Mouse (Mus musculus) cerebellum, adult 2 months (tissue): ENCODE results near the gene Crim1. TPM values are rescaled to one million over a fixed set of nuclear protein-coding genes. Genes with fewer than 3 reads are reported as not detected.

Source experiments
- DNase-seq, 2 experiments: peaks; one replicate each; pipeline ENCODE4 v3.0.0; 2021
- H3K27ac ChIP-seq: fragments of 200-500 bp; 2 replicates; pipeline ENCODE4 v1.5.1; 2012; ENCODE audit warnings: low read length, control low read depth, inconsistent platforms; ENCODE audit not compliant: insufficient read depth
- H3K27me3 ChIP-seq: fragments of 200-500 bp; 2 replicates; pipeline ENCODE4 v1.6.1; 2012; ENCODE audit warnings: inconsistent platforms, mild to moderate bottlenecking, low read length, moderate library complexity; ENCODE audit not compliant: control insufficient read depth, insufficient read depth
- H3K4me1 ChIP-seq: fragments of 200-500 bp; 2 replicates; pipeline ENCODE4 v1.6.1; 2011; ENCODE audit warnings: low read length; ENCODE audit not compliant: control insufficient read depth, insufficient read depth
- H3K4me3 ChIP-seq: fragments of 200-500 bp; replicated peaks from 2 replicates; pipeline ENCODE3; 2011; ENCODE audit warnings: mild to moderate bottlenecking, low read depth, low read length, control low read depth; ENCODE audit not compliant: insufficient read depth
- CTCF ChIP-seq: fragments of 200-500 bp; IDR thresholded peaks from 2 replicates; pipeline ENCODE4 v1.5.1; 2011; ENCODE audit warnings: low read depth, mild to moderate bottlenecking, control low read depth, low read length, moderate library complexity, borderline replicate concordance; ENCODE audit not compliant: insufficient read depth
- POLR2A ChIP-seq: fragments of 200-500 bp; IDR thresholded peaks from 2 replicates; pipeline ENCODE4 v1.6.1; 2011; ENCODE audit warnings: low read length, control low read depth, borderline replicate concordance; ENCODE audit not compliant: insufficient read depth
- WGBS: fragments of 180-500 bp; shearing (Covaris S2); methylation state at CpG from one replicate; pipeline ENCODE4 v1.1.7; 2018; 5-methylcytosine and 5-hydroxymethylcytosine counted together
- polyA plus RNA-seq: library from polyadenylated mRNA; depleted of rRNA; stranded (reverse); fragments of >200 nt; gene quantifications from 2 replicates; pipeline ENCODE4 v1.2.3, GENCODE M21; 2012

Crim1 gene
- polyA plus RNA-seq, 1 experiment, result 34.4 TPM

DNA sequence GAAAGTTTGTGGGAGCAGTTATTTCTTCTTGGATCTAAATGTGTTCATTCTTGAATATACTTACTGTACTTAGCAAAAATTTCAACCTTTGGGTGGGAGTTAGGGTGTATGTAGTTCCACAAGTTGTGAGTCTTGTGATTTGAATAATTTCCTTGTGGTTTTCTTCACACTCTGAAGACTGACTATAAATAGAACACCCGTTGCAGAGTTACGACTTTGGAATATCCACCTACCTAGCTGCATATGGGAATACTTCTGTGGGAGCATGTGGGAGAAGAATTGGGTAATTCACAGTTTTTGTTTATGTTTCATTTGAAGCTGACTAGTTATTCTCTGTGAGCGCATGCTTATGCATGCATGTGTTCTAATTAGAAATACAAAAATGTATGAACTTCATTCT, 27.2 kb downstream of the Crim1 start:
- no peak for DNase-seq
- Histone ChIP-seq H3K27ac (no peak overlapping the region), H3K27me3 (no peaks in the 10 kb centered on the region; the same call in 1 of the 2 replicates), H3K4me1 (no peaks in the 10 kb centered on the region), H3K4me3 (no peak overlapping the region)
- TF ChIP-seq POLR2A (no peak), CTCF (no peak)
- 86% methylated on average over 3 of the region's 3 CpGs for WGBS

DNA sequence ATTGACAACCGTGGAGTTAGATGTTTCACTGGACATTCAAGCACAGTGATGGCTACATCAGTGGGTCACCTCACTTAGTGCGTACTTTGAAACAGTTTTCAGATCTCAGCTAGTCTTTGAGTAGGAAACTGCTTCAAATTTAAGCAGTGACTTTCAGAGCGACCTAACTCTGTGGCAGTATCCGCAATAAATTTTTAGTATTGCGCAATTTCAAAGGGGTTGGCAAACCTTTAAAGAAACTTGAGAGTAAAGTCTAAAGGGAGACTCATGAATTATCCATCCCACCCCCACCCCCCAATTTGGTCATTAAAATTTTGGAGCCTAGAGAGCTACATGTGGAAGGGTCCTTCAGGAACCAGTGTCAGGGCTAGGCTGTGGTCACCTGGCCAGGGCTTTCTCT, 31.5 kb downstream of the Crim1 start:
- 97% methylated on average over 5 of the region's 5 CpGs for WGBS
- TF ChIP-seq POLR2A, result no peak

DNA sequence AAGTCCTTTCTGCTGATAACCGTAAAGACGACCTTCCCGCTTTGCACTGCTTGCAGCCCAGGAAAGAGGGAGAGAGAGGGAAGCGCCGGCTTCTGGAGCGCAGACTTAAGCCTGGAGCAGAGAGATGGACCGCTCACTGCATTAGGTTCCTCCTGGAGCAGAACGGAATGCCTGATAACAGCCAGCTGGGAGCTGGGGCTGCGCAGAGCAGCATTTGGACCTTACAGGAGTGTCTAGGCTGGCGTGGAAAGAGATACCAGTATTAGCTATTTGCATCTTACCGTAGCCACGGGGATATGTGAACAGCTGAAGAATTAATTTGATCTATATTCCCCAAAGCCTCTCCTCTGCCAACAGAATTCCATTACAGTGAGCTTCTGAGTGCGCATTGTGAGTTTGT, 32.7 kb downstream of the Crim1 start:
- no peak overlapping the region for H3K27ac ChIP-seq
- WGBS, result 74% methylated on average over 13 of the region's 13 CpGs
- no peaks in the 10 kb centered on the region for H3K27me3 ChIP-seq
- H3K4me3 ChIP-seq, result no peak overlapping the region
- TF ChIP-seq CTCF, result no peak
- no peak for TF ChIP-seq POLR2A
- peaks cover 5% of the 10 kb centered on the region; the same call in 1 of the 2 replicates for H3K4me1 ChIP-seq
- no peak for DNase-seq

More for the DNA sequence above, 31.5 kb downstream of the Crim1 start:
- no peak overlapping the region for H3K4me3 ChIP-seq
- no peaks in the 10 kb centered on the region for H3K27me3 ChIP-seq
- H3K4me1 ChIP-seq, result peaks cover 5% of the 10 kb centered on the region; the same call in 1 of the 2 replicates
- H3K27ac ChIP-seq, result no peak overlapping the region
- no peak for DNase-seq

DNA sequence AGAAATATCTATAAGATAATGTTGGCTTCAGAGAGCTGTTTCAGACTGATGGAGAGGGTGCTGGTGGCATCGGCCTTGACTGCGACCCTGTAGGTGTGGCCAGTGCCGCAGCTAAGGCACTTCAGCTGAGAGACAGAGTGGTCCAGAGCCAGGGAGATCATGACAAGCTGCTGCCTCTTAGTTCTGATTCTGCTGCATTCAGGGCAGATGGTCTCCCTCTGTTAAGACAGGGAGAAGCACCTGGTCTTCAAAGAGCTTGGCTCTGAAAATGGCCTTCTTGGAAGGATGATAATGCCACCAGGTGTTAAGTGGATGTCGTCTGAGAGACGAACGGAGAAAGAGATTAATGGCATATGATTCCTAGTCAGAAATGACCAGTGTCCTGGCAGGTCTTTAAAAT, 33.8 kb downstream of the Crim1 start:
- H3K4me3 ChIP-seq, result no peak overlapping the region
- DNase-seq, result peak in 1 of 2 experiments; percentile 40
- WGBS, result 20% methylated on average over 6 of the region's 6 CpGs
- no peak for TF ChIP-seq POLR2A
- no peak for TF ChIP-seq CTCF
- H3K4me1 ChIP-seq, result peaks cover 5% of the 10 kb centered on the region; the same call in 1 of the 2 replicates
- H3K27me3 ChIP-seq, result no peaks in the 10 kb centered on the region
- H3K27ac ChIP-seq, result no peak overlapping the region

DNA sequence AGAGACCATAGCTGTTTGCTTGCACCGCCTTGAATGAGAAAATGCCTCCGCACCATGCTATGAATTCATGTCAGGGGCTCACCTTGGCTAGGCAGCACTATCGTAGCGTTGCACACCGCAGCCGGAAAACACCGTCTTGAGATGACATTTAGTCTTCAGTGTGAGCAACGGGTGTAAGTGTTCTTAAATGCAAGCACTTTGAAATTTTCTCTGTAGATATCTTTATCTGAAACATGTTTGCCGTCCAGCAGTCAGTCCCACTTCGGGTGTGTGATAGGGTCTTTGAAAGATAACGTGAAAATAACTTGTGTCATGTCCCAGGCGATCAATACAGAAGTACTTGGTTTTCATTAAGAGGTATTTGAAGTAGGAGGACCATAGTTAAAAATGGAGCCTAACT, 36.1 kb downstream of the Crim1 start:
- 98% methylated on average over 12 of the region's 12 CpGs for WGBS
- Histone ChIP-seq H3K4me3 (no peak overlapping the region), H3K27me3 (no peaks in the 10 kb centered on the region), H3K27ac (no peak overlapping the region), H3K4me1 (peaks cover 5% of the 10 kb centered on the region; the same call in 1 of the 2 replicates)
- no peak for TF ChIP-seq POLR2A
- TF ChIP-seq CTCF, result no peak
- DNase-seq, result no peak

DNA sequence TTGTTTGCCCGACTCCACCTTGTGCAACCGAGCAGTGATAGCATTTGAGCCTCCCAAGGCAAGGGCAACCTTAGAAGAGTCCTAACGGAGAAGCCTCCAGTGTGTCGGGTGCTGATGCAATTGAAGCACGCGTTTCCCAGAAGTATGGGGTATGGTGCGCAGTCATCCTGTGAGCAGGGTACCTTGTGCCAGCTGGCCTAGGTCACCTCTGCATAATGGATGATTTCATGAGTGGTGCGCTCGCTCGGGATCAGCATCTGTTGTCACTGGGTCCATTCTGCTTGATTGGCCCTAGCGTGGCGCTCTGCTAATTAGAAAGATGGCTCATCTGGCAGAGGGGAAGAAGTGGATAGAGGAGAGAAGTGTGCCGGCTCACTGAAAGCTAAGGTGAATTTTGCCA, 37.9 kb downstream of the Crim1 start:
- Histone ChIP-seq H3K4me3 (no peak overlapping the region), H3K27me3 (no peaks in the 10 kb centered on the region), H3K27ac (no peak overlapping the region), H3K4me1 (peaks cover 3% of the 10 kb centered on the region; the same call in 1 of the 2 replicates)
- 59% methylated on average over 13 of the region's 13 CpGs for WGBS
- no peak for DNase-seq
- TF ChIP-seq CTCF (no peak), POLR2A (no peak)

DNA sequence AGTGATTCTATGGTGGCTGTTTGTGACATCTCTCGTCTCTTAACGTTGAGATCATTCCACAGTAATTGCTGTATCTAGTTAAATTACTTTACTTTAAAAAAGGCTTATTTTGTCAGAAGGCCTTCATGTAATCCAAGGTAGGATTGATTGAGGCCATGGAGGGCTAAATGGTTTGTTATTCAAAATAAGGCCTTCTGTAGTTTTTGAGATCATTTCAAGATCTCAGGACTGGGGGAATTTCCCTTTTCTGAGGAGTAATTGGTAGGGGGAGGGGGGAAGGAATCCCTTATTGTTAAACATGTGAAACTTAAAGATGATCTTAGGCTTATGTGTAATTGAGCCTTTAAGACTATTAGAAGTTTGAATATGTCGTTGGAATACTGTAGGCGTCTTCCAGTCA, 40.1 kb downstream of the Crim1 start:
- WGBS, result 95% methylated on average over 4 of the region's 4 CpGs
- DNase-seq, result no peak
- Histone ChIP-seq H3K4me3 (no peak overlapping the region), H3K27me3 (no peaks in the 10 kb centered on the region), H3K4me1 (no peaks in the 10 kb centered on the region), H3K27ac (no peak overlapping the region)
- TF ChIP-seq POLR2A (no peak), CTCF (no peak)

DNA sequence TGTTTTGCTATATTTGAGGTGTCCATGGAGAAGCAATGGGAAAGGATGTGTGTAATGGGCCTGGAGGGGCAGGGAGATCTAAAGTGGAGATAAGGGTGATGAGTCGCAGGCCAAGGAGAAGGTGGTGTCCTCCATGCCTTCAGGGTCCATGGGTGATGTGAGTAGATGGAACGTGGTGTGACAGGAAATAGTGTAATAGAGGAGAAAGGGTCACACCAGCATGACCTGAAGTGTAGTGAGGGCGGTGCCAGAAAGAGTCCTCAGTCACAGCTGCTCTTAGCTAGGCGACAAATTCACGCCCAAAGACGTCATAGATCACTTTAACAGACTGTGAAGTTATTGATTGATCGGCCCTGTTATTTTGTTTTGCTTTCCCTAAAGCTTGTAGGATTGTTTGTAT, 41.2 kb downstream of the Crim1 start:
- WGBS, result 91% methylated on average over 7 of the region's 7 CpGs
- DNase-seq, result no peak
- H3K27ac ChIP-seq, result no peak overlapping the region
- no peaks in the 10 kb centered on the region for H3K27me3 ChIP-seq
- H3K4me1 ChIP-seq, result no peaks in the 10 kb centered on the region
- no peak for TF ChIP-seq POLR2A
- TF ChIP-seq CTCF, result no peak
- no peak overlapping the region for H3K4me3 ChIP-seq

DNA sequence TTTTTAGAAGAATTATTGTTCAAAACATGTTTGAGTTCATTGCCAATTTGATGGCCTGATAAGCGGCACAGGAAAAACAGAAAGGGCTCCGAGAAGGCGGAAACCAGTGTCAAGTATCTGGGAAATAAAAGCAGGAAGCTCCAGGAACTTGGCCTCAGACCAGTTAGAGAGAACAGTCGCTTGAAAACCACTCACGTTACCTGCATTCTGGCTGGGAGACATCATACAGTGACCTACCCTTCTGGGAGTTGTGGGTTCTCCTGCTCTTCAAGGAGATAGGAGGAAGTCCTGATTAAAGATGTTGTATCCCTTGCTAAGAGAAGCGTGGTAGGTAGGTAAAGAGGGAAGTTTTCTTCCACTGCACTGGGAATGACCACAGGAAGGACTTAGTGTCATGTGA, 44.7 kb downstream of the Crim1 start:
- TF ChIP-seq POLR2A, result no peak
- whole genome bisulfite sequencing, result 55% methylated on average over 6 of the region's 6 CpGs

More for the DNA sequence above, 44.7 kb downstream of the Crim1 start:
- H3K4me3 ChIP-seq, result no peak overlapping the region
- DNase-seq, result no peak
- no peaks in the 10 kb centered on the region for H3K27me3 ChIP-seq
- H3K27ac ChIP-seq, result no peak overlapping the region
- H3K4me1 ChIP-seq, result no peaks in the 10 kb centered on the region
